Mouse (Mus musculus) embryonic fibroblast, embryonic 13.5 days (primary cell): ENCODE measurements around the gene Rps24.

Experiments
- CTCF ChIP-seq: IDR thresholded peaks from 2 replicates; pipeline ENCODE4 v1.5.1; 2011; ENCODE audit warnings: mild to moderate bottlenecking, control low read depth, low read length, moderate library complexity, borderline replicate concordance; ENCODE audit not compliant: insufficient read depth
- POLR2A ChIP-seq: IDR thresholded peaks from 2 replicates; pipeline ENCODE4 v1.6.1; 2011; ENCODE audit warnings: low read depth, mild to moderate bottlenecking, control low read depth, low read length, moderate library complexity

- TF ChIP-seq CTCF (no peak), POLR2A (no peak)
Observed at GRCm38 (mm10) chr14:24458191-24458590, 28.7 kb upstream of the Rps24 start.
